ENCODE assay signal across 9 mouse cellular contexts in the genomic region with DNA sequence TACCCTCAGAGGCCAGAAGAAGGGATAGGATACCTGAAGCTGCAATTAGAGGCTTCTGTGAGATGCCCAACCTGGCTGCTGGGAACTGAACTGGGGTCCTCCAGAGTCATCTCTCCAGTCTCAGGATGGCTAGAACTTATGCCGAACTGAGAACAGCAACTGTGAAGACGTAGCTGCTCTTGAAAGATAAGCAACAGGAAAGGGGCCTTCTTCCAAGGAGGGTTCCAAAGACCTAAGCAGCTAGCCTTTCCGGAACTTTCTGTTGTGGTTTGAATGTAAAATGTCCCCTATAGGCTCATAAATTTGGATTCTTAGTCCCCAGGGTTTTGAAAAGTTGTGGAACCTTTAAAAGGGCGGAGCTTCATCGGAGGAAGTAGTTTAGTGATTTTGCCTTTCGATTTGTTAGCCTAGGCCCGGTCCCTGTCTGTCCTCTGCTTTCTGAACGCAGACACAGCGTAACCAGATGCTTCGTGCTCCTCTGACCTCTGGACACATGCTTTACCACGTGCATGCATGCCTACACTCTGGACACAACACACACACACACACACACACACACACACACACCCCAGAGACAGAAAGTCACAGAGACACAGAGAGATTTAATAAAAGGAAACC. TPM values are rescaled to one million over a fixed set of nuclear protein-coding genes. Genes with fewer than 3 reads are reported as not detected.
DNase-seq lines count a peak whose midpoint lies in the region; ATAC-seq and TF ChIP-seq lines count a peak whose summit lies in the region.
"Had no signal": no experiment of that assay in that cellular context is flagged by ENCODE, and none has a peak within 500 bp of the region (broad histone marks: within the 10 kb centered on the region; RNA-seq: fewer than 3 reads in every experiment).

No protein-coding gene starts in this region.

- no peaks in the 10 kb centered on the region for H3K9me3 ChIP-seq in heart, embryonic 11.5 days (replicated peaks; ENCODE audit: control insufficient read depth, low read length)
- no peaks in the 10 kb centered on the region for H3K9me3 ChIP-seq in kidney, postnatal 0 days (replicated peaks; ENCODE audit: low read length)
- H3K9me3 ChIP-seq in megakaryocyte, embryonic 14.5 days = peaks cover 4% of the 10 kb centered on the region; the same call in 1 of the 2 replicates

- H3K4me1 ChIP-seq in heart, embryonic 11.5 days (ENCODE audit: control insufficient read depth, insufficient read depth, low read length) = no peaks in the 10 kb centered on the region
- 0 out of 2 replicates have a peak, but pooled peaks cover 10% of the 10 kb centered on the region for H3K4me1 ChIP-seq in kidney, postnatal 0 days (replicated peaks; ENCODE audit: insufficient read depth, low read length)
- H3K4me1 ChIP-seq in megakaryocyte, embryonic 14.5 days = peaks cover 15% of the 10 kb centered on the region

- H3K27ac ChIP-seq in heart, embryonic 11.5 days (ENCODE audit: low read depth, low read length) = no peak overlapping the region
- peak overlapping the region; percentile 60 for H3K27ac ChIP-seq in kidney, postnatal 0 days

- H3K4me2 ChIP-seq in heart, embryonic 11.5 days = no peak overlapping the region
- no peak overlapping the region for H3K4me2 ChIP-seq in kidney, postnatal 0 days (ENCODE audit: low read length)

- WGBS in heart, embryonic 11.5 days (ENCODE audit: insufficient replicate concordance) = 66% methylated on average over 11 of the region's 11 CpGs
- 43% methylated on average over 11 of the region's 11 CpGs for WGBS in kidney, postnatal 0 days

- no peaks in the 10 kb centered on the region for H3K27me3 ChIP-seq in heart, embryonic 11.5 days (ENCODE audit: control insufficient read depth, insufficient read depth, low read length)
- no peaks in the 10 kb centered on the region for H3K27me3 ChIP-seq in kidney, postnatal 0 days (ENCODE audit: insufficient read depth, low read length)
- no peaks in the 10 kb centered on the region for H3K27me3 ChIP-seq in megakaryocyte, embryonic 14.5 days (replicated peaks)

- H3K4me3 ChIP-seq in heart, embryonic 11.5 days (ENCODE audit: low read depth, low read length) = no peak overlapping the region
- no peak overlapping the region for H3K4me3 ChIP-seq in kidney, postnatal 0 days (replicated peaks; ENCODE audit: low read depth, low read length)
- peak overlapping the region; percentile 71 for H3K4me3 ChIP-seq in megakaryocyte, embryonic 14.5 days (replicated peaks)

- ATAC-seq in heart, embryonic 11.5 days (replicated peaks; ENCODE audit: insufficient number of reproducible peaks, low FRiP score, low TSS enrichment) = no peak
- peak; percentile 33; the same call in 1 of the 2 replicates for ATAC-seq in common myeloid progenitor, adult 5-6 weeks (replicated peaks; ENCODE audit: low read depth, poor library complexity, severe bottlenecking)
- ATAC-seq in kidney, postnatal 0 days (replicated peaks; ENCODE audit: low FRiP score, low read depth) = no peak; the same call in 1 of the 2 replicates

- H3K36me3 ChIP-seq in heart, embryonic 11.5 days (ENCODE audit: control insufficient read depth, insufficient read depth, low read length) = no peaks in the 10 kb centered on the region
- H3K36me3 ChIP-seq in kidney, postnatal 0 days (ENCODE audit: insufficient read depth, low read length) = no peaks in the 10 kb centered on the region
- H3K36me3 ChIP-seq in megakaryocyte, embryonic 14.5 days (replicated peaks; ENCODE audit: low read length) = no peaks in the 10 kb centered on the region

- intact Hi-C loops in gastrocnemius, postnatal 36 days (cut with DNase I) = no loop called here

- H3K9ac ChIP-seq in heart, embryonic 11.5 days (ENCODE audit: low read depth, low read length) = no peak overlapping the region
- H3K9ac ChIP-seq in kidney, postnatal 0 days (ENCODE audit: low read depth, low read length) = peak overlapping the region; percentile 15; the same call in 1 of the 2 replicates

- peak; percentile 33 to 47 for DNase-seq in heart, adult 18-20 months
- peak; percentile 68 for DNase-seq in kidney, postnatal 0 days (ENCODE audit: low spot score)
- no peak for DNase-seq in adrenal gland, adult 8-10 months
- DNase-seq in left cerebral cortex, adult 9 months (ENCODE audit: low spot score in 2 of 2) = no peak
- DNase-seq in gastrocnemius, postnatal 36 days = no peak
- DNase-seq: adrenal gland, postnatal 25 days had no signal

- TF ChIP-seq CTCF in kidney, postnatal 0 days (IDR thresholded peaks at IDR 0.05; ENCODE audit: low read depth) = no peak

RNA-seq across cellular contexts. Expression of gene Spin1, which starts 29.5 kb away (rescaled TPM):
- total RNA-seq in heart, adult 18-20 months (2021) = 10 to 100 TPM; 32.9 to 38.2 TPM
- 56.7 and 64.9 TPM in 2 replicates for polyA plus RNA-seq in heart, embryonic 11.5 days (2014; fragmentation: Nextera tagmentation; extraction: Ambion mirVana)
- 40.1 and 53.8 TPM in 2 replicates for total RNA-seq in common myeloid progenitor, adult 5-6 weeks (2017)
- 67.6 and 71.8 TPM in 2 replicates for polyA plus RNA-seq in kidney, postnatal 0 days (2015; fragmentation: Nextera tagmentation; extraction: Ambion mirVana)
- 1.7 TPM in 1 of 2 replicates, not detected in the other for polyA plus RNA-seq in megakaryocyte, embryonic 14.5 days (2012; ENCODE audit: insufficient read depth, low replicate concordance)
- 10 to 100 TPM; 61.3 to 93.0 (median 83.8) TPM for total RNA-seq in adrenal gland, adult 8-10 months (2022)
- total RNA-seq in gastrocnemius, postnatal 36 days (2021) = 10 to 100 TPM; 11.8 to 13.2 TPM

Comparison
In these comparisons a context has a peak if more than half of its experiments do, and no peak if none do; other contexts are left out.
1. DNase-seq: peak in heart, adult 18-20 months (2 of 2) and kidney, postnatal 0 days (single experiment); none in adrenal gland, adult 8-10 months (single experiment), left cerebral cortex, adult 9 months (0 of 2) and gastrocnemius, postnatal 36 days (0 of 2).